Mouse (Mus musculus) heart, postnatal 36 days (tissue): Measurements from ENCODE around the gene Rreb1. TPM values are rescaled to one million over a fixed set of nuclear protein-coding genes. Genes with fewer than 3 reads are reported as not detected.
"Not testable (repeated sequence)": the region's sequence is repeated elsewhere in the genome, so short reads cannot be mapped to it uniquely, and the experiment has no call there.

Experiments
- DNase-seq, 2 experiments: peaks; one replicate each; pipeline ENCODE4 v3.0.0; 2021 to 2022
- intact Hi-C: fragments of 180-260 bp; cut with DNase I; formaldehyde crosslinking; loops from one replicate; pipeline ENCODE4 v1.15.1; 2025
- total RNA-seq, 2 experiments: library from RNA; stranded (reverse); gene quantifications; 2 replicates each; pipeline ENCODE4 v1.2.3; 2021

The Rreb1 gene
- total RNA-seq, 2 experiments from 2014 or later, result 41.7 to 51.5 TPM

DNA sequence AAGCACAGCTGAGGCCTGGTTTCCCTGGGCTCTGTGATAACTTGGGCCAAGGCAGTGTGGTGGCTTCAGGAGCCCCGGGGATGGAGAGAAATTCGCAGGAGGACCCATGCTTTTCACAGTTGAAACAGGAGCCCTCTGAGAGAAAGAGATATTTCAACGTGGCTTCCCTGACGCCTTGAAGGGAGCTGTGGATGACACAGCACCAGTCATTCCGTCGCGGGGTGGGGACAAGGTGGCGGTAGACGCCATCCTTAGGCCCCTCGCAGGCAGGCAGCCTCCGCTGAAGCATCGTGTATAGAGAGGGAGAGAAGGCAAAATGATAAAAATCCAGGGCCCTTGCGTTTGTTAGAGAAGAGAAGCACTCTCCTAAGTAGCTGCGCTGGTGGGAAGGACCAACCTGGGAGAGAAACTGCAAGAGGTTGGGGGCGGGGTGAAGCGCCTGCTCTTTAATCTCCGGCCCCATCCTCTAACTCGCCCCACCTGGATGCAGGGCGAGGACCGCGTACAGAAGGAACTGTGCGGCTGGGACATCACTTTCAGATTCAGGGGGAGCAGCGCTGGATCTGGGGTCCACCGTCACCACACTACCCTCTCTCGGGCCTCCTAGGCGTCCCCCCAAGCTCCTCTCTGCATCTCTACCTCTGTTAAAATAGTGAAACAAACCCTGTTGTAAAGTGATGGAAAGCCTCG, 46.9 kb downstream of the Rreb1 start:
- intact Hi-C loops, result loop anchor here (1.0 to 5.0 kb wide), 3 partner anchors 283 to 392 kb away; no protein-coding TSS in a partner anchor
- no peak for DNase-seq

DNA sequence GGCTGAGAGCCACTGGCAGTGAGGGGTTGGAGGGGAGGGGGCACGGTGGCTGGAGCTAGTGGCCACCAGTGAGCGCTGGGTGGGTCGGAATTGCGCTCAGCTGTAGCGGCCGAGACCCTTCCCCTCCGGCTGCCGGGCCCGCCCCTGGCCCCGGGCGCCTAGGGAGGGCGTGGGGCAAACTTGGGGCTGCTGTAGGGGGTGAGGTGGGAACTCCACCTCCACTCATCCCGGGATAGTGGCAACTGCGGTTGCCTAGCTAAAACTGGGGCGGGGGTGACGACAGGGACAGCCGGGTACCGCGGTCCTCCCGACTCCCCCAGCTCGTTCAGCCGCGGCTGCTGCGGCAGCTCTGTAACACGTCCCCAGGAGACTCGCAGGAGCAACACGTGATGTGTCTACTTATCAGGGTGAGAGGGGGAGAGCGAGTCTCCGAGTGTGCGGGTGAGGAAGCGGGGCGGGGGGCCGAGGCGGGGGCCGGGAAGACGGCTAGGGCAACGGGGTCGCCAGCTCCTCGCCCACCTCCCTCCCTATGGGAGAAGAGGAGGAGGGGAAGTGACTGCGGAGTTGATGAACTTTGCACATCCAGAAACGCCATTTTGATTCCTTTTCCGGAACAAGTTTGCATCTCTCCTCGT, 47.6 kb downstream of the Rreb1 start:
- DNase-seq, result peak; percentile 61 to 78
- intact Hi-C loops, result loop anchor here (1.0 to 5.0 kb wide), 5 partner anchors 31 to 392 kb away; no protein-coding TSS in a partner anchor

DNA sequence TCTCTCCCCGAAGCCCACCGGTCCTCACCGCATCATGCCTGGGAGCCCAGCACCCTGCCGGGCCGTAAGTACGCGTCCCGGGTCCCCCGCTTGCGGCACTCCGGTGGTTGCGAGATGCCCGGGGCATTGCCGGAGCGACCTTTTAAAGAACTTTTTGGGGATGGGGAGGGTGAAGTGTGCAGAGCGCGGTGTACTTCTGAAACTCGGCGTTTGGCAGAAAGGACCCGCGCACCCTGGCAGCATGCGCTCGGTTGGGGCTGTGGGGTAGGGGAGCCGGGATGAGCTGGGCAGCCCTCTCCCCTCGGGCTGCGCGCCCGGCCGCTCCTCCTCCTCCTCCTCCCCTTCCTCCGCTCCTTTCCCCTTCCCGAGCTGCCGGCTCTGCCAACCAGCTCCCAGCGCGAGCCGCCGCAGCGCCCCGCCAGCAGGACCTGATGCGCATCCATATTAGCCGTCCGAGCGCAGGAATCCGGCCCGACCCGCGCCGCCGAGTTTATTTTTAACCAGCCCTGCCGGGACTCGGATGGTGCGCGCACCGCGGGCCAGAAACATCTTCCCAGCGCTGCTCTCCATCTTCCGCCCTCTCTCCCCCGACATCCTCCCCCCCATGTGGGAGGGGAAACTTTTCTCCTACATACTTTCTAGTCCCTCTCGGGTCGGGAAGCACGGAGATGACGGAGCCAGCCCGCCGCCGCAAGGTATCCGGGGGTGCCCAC, 48.2 kb downstream of the Rreb1 start:
- peak; percentile 73 to 84 for DNase-seq
- intact Hi-C loops, result loop anchor here (2.0 to 5.0 kb wide), 4 partner anchors 30 to 359 kb away; no protein-coding TSS in a partner anchor

DNA sequence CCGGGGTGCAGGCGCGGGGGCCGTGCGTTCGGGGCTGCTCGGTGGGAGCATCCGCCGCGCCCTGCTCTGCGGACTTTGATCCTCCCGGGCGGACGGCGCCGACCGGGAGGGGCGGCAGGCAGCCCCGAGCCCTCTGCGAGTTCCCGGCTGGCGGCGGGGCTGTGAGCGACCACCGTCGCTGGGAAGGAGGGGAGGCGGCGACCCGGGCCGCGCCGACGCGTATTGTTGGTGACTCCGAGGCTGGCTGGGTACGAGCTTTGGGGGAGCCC, 48.7 kb downstream of the Rreb1 start:
- no peak for DNase-seq
- intact Hi-C loops, result loop anchor here (2.0 to 5.0 kb wide), 4 partner anchors 30 to 360 kb away; no protein-coding TSS in a partner anchor

DNA sequence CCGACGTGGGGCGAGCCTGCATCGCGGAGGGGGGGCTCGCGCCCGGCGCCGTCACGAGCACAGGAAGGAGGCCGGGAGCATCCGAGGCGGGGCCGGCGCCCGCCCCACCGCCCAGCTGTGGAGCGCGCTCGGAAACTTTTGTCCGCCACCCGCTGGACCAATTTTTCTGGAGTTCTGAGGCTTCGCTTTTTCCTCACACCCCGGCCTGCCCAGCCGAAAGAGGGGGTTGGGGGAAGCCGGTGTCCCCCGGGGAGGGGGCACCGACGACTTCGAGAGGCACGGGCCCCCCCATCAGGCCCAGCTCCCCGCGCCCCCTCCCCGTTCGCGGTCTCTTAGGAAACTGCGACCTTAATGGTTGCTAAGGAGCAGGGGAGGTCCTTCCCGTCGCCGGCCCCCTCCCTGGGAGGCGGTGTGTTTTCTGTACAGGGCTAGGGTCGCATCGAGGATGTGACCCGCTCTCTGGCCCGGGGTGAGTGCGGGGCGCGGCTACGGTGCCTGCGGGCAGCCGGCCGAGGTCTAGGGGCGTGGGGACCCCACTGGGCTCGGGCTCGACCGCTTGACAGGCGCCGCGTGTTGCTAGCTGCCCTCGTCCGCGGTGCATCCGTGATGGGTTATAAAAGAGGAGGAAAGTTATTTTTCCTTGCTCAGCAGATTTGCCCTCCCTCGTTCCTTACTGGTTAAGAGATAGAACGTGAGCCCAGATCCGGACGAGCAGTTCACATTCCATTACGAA, 49.2 kb downstream of the Rreb1 start:
- DNase-seq, result peak; percentile 77 to 80
- intact Hi-C loops, result loop anchor here (2.0 to 5.0 kb wide), 4 partner anchors 29 to 360 kb away; no protein-coding TSS in a partner anchor

DNA sequence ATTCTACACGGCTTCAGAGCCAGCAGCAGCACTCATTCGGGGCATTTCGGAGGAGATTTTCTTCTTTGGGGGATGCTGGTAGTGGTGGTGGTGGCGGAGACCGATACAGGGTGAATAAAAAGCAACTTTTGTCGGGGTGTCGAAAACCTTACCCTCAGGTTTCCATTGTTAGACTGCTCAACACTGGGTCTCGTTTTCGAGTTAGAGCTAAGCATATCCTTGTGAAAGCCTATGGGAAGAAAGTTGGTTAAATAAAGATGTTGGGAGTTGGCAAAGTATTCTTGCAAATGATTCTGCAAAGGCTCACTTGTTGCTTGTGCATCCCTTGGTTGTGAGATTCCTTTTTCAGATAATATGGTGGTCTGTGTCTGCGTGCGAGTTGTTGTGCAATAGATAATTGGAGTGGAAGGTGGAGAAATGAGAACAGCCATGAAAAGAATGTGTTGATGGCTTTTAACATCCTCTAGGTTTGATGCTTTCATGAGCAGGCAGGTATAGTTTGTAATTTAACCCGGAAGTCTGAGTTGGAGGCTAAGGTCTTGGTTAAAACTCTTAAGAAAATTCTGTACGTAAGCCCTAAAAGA, 49.9 kb downstream of the Rreb1 start:
- intact Hi-C loops, result loop anchor here (2.0 to 5.0 kb wide), 4 partner anchors 29 to 361 kb away; no protein-coding TSS in a partner anchor
- DNase-seq, result no peak

DNA sequence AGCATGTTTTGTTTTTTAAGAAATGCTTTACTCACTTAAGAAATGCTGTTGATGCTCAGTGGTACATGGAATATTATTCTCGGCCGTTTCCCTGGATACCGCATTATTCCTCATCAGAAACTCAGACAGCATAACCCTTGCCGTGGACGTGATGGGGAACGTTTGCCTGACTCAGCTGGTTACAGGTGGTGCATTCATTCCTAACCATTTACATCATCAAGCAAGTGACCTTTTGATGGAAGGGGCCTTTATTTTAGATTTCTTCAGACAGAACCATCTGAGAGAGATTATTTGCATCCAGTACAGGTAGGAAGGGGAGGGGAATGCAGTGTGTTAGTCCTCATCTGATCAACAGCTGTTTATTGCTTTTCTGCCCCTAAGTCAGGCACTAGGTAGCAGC, 50.7 kb downstream of the Rreb1 start:
- no peak for DNase-seq
- intact Hi-C loops, result loop anchor here (5.0 kb wide), 2 partner anchors 287 to 362 kb away; no protein-coding TSS in a partner anchor

DNA sequence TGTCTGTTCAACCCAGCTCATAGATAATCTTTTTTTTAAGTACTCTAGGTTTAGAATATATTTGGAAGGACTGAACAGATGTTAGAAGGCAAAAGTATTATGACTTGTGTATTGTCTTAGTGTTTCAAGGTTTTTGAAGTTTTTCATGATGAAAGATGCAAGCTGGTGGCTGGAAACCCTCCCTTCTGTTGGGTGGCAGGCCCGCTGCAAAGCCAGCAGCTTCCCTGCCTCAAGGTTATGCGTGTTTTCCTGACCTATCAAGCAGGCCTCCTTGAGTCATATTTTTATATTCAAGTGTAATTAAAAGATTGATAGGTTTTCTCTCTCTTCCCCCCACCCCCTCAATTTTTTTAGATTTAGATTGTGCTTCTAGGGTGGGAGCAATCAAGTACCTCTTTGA, 52.1 kb downstream of the Rreb1 start:
- no peak for DNase-seq
- intact Hi-C loops, result no loop called here

DNA sequence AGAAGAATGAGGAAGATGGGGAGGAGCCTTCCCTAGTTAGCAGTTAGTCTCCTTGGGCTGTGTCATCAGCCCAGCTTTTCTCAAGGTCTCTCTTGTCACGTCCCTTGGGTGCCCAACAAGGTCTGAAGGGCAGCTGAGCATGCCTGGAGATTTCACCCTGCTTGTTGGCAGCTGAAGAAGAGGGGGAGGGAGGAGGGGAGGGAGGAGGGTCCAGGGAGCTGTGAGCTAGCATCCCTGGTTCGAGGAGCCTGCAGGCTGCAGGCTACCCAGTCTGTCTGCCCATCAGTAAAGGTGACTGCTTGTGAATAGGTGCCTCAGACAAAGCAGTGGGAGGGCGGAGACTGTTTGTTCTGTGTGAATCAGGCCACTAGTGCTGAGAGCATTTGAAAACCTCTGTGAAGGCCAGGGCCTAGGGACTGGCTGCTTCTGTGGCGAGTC, 52.7 kb downstream of the Rreb1 start:
- intact Hi-C loops, result no loop called here

DNA sequence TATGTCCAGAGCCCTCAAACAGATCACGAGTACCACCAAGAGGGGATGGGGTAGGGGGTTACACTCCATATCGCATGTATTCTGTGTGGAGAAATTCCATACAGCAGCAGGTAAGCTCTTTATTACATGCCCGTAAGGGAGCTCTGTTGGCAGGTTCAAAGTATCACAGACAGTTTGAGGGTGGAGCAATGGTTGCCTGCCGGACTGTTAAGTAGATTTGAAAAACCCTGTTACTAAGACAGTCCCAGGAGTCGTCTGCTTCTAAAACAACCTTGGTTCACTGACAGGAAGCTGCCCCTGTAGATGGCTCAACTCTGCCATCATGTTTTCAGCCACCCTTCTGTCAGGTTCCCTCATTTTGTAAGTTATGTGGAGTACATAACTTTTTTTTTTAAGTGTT, 54.3 kb downstream of the Rreb1 start:
- no peak for DNase-seq
- intact Hi-C loops, result no loop called here

More for the DNA sequence above, 52.7 kb downstream of the Rreb1 start:
- DNase-seq, result no peak

DNA sequence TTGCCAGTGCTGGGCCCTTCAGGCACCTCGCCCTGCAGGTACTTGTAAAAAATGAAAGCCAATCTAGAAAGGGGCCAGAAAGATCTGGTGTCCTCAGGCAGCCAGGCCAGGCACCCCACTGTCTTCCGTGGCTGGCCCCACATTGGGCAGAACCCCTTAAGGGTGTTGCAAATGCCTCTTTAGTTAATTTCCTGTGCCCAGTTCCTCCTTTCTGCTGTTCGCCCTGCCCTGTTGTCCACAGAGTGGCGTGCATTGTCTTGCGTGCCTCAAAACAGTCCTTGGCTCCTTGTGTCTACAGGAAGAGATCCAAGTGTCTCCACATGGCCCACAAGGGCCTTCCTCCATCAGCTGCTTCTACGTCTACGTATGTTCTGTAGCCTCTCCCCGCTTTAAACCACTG, 55.3 kb downstream of the Rreb1 start:
- intact Hi-C loops, result no loop called here
- DNase-seq, result no peak

DNA sequence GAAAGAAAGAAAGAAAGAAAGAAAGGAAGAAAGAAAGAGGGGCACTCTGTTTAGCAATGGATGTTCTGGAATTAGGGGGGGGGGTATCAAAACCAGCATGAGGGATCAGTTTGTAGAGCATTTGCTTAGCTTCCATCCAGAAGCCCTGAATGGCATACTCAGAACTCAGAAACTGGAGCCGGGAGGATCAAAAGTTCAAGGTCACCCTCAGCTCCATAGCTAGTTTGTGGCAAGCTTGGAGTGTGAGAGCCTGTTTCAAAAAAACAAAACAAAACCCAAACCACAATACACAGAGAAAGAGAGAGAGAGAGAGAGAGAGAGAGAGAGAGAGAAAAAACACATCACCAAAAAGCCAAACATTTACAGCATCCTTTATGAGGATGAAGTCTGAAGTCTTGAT, 57.1 kb downstream of the Rreb1 start:
- no peak for DNase-seq
- intact Hi-C loops, result no loop called here

DNA sequence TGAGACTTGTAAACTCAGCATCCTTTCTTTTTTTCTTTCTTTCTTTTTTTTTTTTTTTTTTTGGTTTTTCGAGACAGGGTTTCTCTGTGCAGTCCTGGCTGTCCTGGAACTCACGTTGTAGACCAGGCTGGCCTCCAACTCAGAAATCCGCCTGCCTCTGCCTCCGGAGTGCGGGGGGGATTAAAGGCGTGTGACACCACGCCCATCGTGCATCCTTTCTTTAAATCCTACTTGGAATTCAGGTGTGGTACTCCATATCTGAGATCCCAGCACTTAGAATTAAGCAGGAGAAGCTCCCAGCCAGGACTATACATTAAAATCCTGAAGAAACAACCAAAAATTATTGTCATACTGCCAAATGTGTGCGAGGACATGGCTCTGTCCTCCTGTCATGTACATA, 57.6 kb downstream of the Rreb1 start:
- intact Hi-C loops, DNase-seq: not testable (repeated sequence)

DNA sequence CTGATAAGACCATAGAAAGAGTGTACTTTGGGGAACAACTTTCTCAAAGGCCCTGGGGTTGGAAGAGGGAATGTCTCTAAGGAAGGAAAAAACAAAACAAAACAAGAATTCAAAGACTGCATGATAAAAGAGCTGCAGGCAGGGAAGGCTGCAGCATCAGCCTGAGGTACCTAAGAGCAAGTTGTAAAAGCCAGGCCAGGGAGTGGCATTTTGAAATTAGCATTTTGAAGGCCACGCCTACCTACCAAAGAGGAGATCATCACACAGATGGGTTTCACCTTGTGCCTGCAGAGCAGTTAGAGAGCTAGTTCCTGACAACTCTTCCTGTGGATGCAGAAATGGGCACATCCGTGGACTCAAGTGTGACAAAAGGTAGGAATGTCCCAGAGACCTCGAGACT, 59.2 kb downstream of the Rreb1 start:
- no peak for DNase-seq
- intact Hi-C loops, result no loop called here

DNA sequence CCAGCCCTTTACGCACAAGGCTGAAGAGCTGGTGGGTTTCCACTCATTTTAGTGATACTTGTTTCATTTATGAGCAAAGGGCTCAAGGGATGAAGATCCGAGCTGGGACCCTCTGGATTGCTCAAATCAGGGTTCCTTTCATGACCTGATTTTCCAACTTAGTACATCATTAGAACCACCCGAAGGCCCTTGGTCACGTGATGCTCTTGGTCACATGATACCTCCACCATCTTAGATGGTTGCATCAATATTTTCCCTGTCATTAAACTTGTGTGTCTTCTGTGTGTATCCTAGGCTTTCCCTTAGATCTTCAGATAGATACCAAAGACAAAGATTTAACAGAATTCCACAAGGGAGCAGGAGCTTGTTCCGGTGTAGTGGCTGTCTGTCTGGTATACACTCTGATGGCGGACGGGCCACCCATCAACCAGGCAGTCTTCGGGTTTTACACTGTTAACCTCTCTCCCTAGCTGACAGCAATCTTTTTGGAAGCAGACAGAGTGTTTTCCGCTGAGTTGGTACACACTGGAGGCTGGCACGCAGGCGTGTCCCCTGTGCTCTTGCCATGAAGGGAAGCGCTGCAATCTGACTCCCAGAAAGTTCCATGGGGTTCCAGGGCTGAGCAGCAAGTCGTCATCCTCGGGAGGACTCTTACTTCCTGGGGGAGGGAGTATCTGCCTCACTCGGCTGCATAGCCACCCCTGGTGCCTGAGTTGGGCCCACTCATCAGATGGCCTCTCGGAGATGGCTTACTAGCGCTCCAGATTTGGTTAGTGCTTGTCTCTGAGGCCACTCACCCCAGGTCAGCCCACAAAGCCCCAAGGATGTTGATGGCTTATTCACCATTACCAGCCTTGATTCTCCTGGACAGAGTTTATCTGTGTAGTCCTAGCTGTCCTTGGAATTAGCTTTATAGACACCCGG, 60.3 kb downstream of the Rreb1 start:
- no peak for DNase-seq
- intact Hi-C loops, result no loop called here

DNA sequence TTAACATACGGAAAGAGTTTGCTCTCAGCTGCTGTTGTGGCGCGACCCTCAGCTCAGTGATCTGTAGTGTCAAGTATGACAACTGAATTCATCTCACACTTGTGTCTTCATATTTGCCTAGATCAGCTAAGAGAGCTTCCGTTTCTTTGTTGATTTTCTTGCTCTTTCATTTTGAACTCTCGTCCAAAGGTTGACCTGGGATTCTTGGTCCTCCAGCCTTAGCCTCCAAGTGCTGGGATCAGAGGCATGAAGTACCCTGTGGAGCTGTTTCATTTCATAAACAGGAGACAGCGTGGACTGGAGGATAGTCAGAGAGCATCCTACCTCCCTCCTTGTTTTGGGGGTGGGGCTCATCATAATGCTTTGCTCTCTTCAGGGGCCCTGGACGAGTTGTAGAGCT, 65.0 kb downstream of the Rreb1 start:
- no peak for DNase-seq
- intact Hi-C loops, result loop anchor here (5.0 kb wide), 1 partner anchor 39 kb away; no protein-coding TSS in a partner anchor

DNA sequence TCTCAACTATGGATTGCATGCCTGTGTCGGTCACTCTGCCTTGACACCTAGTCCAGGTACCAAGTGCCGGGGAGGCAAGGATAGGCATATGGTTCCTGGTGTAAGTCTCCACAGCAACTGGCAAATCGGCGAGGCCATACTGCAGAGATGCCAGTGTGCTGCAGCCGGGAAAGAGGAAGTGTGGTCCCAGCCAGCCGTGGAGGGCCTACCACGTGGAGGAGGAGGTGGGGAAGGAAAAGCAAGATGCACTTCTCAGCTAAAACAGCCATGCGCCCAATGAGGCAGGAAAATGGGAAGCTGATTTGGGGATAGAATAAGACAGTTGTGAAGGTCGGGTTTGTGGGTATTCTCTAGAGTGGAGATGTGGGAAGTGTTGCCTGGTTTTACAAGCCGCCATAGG, 65.6 kb downstream of the Rreb1 start:
- intact Hi-C loops, result loop anchor here (5.0 kb wide), 1 partner anchor 38 kb away; no protein-coding TSS in a partner anchor
- DNase-seq, result no peak

DNA sequence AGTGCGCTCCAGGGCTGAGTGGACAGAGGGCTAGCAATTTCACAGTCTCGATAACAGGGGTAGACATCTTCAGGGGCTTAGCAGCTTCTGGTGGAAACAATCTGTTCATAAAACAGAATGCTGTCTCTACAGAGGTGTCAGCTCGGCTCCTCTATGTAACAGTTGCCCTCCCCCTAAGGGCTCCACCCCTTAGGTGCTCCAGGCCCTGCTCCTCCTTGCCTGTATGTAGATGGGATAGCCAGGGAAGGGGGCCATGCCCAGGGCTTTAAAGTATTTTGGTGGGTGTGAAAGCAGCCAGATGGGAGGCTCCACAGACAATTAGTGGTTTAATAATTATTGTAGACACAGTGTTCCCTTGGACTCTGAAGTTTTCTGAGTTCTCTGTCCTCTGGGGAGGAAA, 67.0 kb downstream of the Rreb1 start:
- intact Hi-C loops, result no loop called here
- DNase-seq, result no peak

DNA sequence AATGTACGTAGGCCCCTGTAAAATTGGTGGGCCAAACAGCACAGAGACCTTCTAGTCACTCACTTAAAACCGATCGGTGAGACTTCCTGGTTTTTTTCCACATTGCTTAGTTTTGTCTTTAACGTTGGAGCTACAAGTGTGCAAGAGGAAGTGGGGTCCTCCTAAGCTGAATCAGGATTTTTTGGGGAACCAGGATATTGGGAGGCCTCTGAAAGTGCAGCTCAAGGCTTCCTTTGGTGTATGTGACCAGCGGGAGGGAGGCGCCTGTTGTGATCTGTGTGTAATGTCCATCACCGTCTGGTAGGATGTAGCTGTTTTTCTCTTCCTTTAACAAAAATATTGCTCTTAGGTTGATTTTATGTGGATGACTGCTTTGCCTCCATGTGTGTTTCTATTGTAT, 67.4 kb downstream of the Rreb1 start:
- intact Hi-C loops, result no loop called here
- DNase-seq, result no peak
